Mouse (Mus musculus): Measurements from ENCODE around the gene Dnajc15. TPM values are rescaled to one million over a fixed set of nuclear protein-coding genes. Genes with fewer than 3 reads are reported as not detected.

Gene Dnajc15
- total RNA-seq (2015), result 77.4 and 101 TPM in 2 replicates
- total RNA-seq (2017), result 66.5 and 77.4 TPM in 2 replicates

- ATAC-seq (replicated peaks; ENCODE audit: poor library complexity), result peak; percentile 89
These were observed at the start of gene Dnajc15 for GRCm38 (mm10) chr14:77874304-77875241. TSS of gene Dnajc15 (minus strand) at chr14:77875125.

- ATAC-seq (replicated peaks; ENCODE audit: poor library complexity), result 0 out of 2 replicates have a peak, but pooled peaks have one; percentile 13
These were observed 48.3 kb upstream of the Dnajc15 start for GRCm38 (mm10) chr14:77923076-77923865.

GRCm38 (mm10) chr14:77921641-77922040 lies 46.7 kb upstream of the Dnajc15 start:
- no peak for ATAC-seq (replicated peaks; ENCODE audit: poor library complexity)

- ATAC-seq (replicated peaks; ENCODE audit: poor library complexity), result no peak
These were observed 40.9 kb upstream of the Dnajc15 start for GRCm38 (mm10) chr14:77915776-77916175.

GRCm38 (mm10) chr14:77906586-77906985 lies 31.7 kb upstream of the Dnajc15 start:
- ATAC-seq (replicated peaks; ENCODE audit: poor library complexity), result no peak

- ATAC-seq (replicated peaks; ENCODE audit: poor library complexity), result no peak
These were observed 30.5 kb upstream of the Dnajc15 start for GRCm38 (mm10) chr14:77905466-77905865.

- ATAC-seq (replicated peaks; ENCODE audit: poor library complexity), result peak; percentile 76
These were observed 29.3 kb upstream of the Dnajc15 start, which contains the start of gene Epsti1 for GRCm38 (mm10) chr14:77904171-77904762. TSS of gene Epsti1 (plus strand) at chr14:77904239.

- ATAC-seq (replicated peaks; ENCODE audit: poor library complexity), result no peak
These were observed 27.6 kb upstream of the Dnajc15 start for GRCm38 (mm10) chr14:77902541-77902940.

- ATAC-seq (replicated peaks; ENCODE audit: poor library complexity), result no peak
These were observed 21.0 kb upstream of the Dnajc15 start for GRCm38 (mm10) chr14:77895951-77896350.

GRCm38 (mm10) chr14:77889911-77890310 lies 15.0 kb upstream of the Dnajc15 start:
- ATAC-seq (replicated peaks; ENCODE audit: poor library complexity), result 0 out of 2 replicates have a peak, but pooled peaks have one; percentile 46

- ATAC-seq (replicated peaks; ENCODE audit: poor library complexity), result no peak
These were observed 12.0 kb upstream of the Dnajc15 start for GRCm38 (mm10) chr14:77886941-77887340.

- no peak for ATAC-seq (replicated peaks; ENCODE audit: poor library complexity)
These were observed 11.5 kb upstream of the Dnajc15 start for GRCm38 (mm10) chr14:77886376-77886775.

GRCm38 (mm10) chr14:77882669-77883068 lies 7.7 kb upstream of the Dnajc15 start:
- no peak for ATAC-seq (replicated peaks; ENCODE audit: poor library complexity)

GRCm38 (mm10) chr14:77881998-77882397 lies 7.1 kb upstream of the Dnajc15 start:
- no peak for ATAC-seq (replicated peaks; ENCODE audit: poor library complexity)

GRCm38 (mm10) chr14:77877876-77878275 lies 3.0 kb upstream of the Dnajc15 start:
- ATAC-seq (replicated peaks; ENCODE audit: poor library complexity), result peak; percentile 66

- ATAC-seq (replicated peaks; ENCODE audit: poor library complexity), result no peak
These were observed 1.3 kb upstream of the Dnajc15 start for GRCm38 (mm10) chr14:77876199-77876598.

- peak; percentile 56 for ATAC-seq (replicated peaks; ENCODE audit: poor library complexity)
These were observed 3.4 kb downstream of the Dnajc15 start for GRCm38 (mm10) chr14:77871380-77871975.

GRCm38 (mm10) chr14:77870926-77871325 lies 4.0 kb downstream of the Dnajc15 start:
- ATAC-seq (replicated peaks; ENCODE audit: poor library complexity), result no peak

GRCm38 (mm10) chr14:77867601-77868000 lies 7.3 kb downstream of the Dnajc15 start:
- no peak for ATAC-seq (replicated peaks; ENCODE audit: poor library complexity)

- peak; percentile 23; the same call in 1 of the 2 replicates for ATAC-seq (replicated peaks; ENCODE audit: poor library complexity)
These were observed 10.4 kb downstream of the Dnajc15 start for GRCm38 (mm10) chr14:77864510-77864909.

- ATAC-seq (replicated peaks; ENCODE audit: poor library complexity), result peak; percentile 66
These were observed 10.9 kb downstream of the Dnajc15 start for GRCm38 (mm10) chr14:77864051-77864450.
